Mouse (Mus musculus): ENCODE measurements around the gene Samd1. TPM values are rescaled to one million over a fixed set of nuclear protein-coding genes. Genes with fewer than 3 reads are reported as not detected.

Samd1 gene
- polyA plus RNA-seq, 1 experiment from 2014 or later = 6.7 TPM

DNA sequence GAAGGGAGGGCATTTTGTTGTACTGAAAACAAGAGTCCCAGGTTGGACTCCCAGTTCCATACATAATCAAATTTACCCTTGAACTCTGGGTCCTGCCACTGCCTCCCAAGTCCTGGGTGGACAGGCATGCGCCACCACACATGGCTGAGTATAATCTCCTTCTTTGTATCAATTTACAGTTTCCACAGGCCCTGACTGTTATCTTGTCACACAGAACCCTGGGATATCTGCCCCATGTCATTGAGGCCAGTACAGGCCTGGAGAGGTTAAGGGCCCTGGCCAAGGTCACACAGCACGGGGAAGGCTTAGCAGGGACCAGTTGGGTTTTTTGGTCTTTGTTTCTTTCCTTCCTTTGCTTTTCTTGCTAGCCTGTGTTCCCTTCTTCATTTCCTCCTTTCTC lies 5.0 kb upstream of the Samd1 start:
- peaks cover 30% of the 10 kb centered on the region for H3K36me3 ChIP-seq (ENCODE audit: insufficient read depth, low read length)
- H3K4me2 ChIP-seq (ENCODE audit: low read length) = no peak overlapping the region
- no peak overlapping the region for H3K27ac ChIP-seq
- H3K27me3 ChIP-seq (ENCODE audit: insufficient read depth, low read length) = no peaks in the 10 kb centered on the region
- no peak for TF ChIP-seq CTCF (IDR thresholded peaks at IDR 0.05; ENCODE audit: low read depth)
- H3K4me1 ChIP-seq (replicated peaks; ENCODE audit: insufficient read depth, low read length) = no peaks in the 10 kb centered on the region
- no peak overlapping the region for H3K9ac ChIP-seq (ENCODE audit: low read depth, low read length)
- no peaks in the 10 kb centered on the region for H3K9me3 ChIP-seq (replicated peaks; ENCODE audit: low read length)
- ATAC-seq (replicated peaks; ENCODE audit: low FRiP score, low read depth) (no peak), DNase-seq (ENCODE audit: low spot score) (no peak)
- 67% methylated on average over 2 of the region's 2 CpGs for WGBS
- H3K4me3 ChIP-seq (replicated peaks; ENCODE audit: low read depth, low read length) = no peak overlapping the region

- TF ChIP-seq CTCF (IDR thresholded peaks at IDR 0.05; ENCODE audit: low read depth) = no peak
- Histone ChIP-seq H3K27ac (no peak overlapping the region), H3K9me3 (replicated peaks; ENCODE audit: low read length) (no peaks in the 10 kb centered on the region), H3K9ac (ENCODE audit: low read depth, low read length) (no peak overlapping the region), H3K36me3 (ENCODE audit: insufficient read depth, low read length) (peaks cover 28% of the 10 kb centered on the region; the same call in 1 of the 2 replicates), H3K4me1 (replicated peaks; ENCODE audit: insufficient read depth, low read length) (peaks cover 8% of the 10 kb centered on the region; the same call in 1 of the 2 replicates), H3K4me3 (replicated peaks; ENCODE audit: low read depth, low read length) (no peak overlapping the region), H3K27me3 (ENCODE audit: insufficient read depth, low read length) (no peaks in the 10 kb centered on the region), H3K4me2 (ENCODE audit: low read length) (no peak overlapping the region)
- no peak for ATAC-seq (replicated peaks; ENCODE audit: low FRiP score, low read depth)
- DNase-seq (ENCODE audit: low spot score) = no peak
- 92% methylated on average over 3 of the region's 3 CpGs for WGBS
Measured at GRCm38 (mm10) chr8:83994030-83994429, 3.4 kb upstream of the Samd1 start.

GRCm38 (mm10) chr8:83995973-83996372 lies 1.5 kb upstream of the Samd1 start:
- 19% methylated on average over 12 of the region's 12 CpGs for WGBS
- peak overlapping the region; percentile 75; the same call in 1 of the 2 replicates for H3K4me3 ChIP-seq (replicated peaks; ENCODE audit: low read depth, low read length)
- H3K4me1 ChIP-seq (replicated peaks; ENCODE audit: insufficient read depth, low read length) = peaks cover 14% of the 10 kb centered on the region
- peaks cover 10% of the 10 kb centered on the region; the same call in 1 of the 2 replicates for H3K36me3 ChIP-seq (ENCODE audit: insufficient read depth, low read length)
- no peak overlapping the region for H3K27ac ChIP-seq
- H3K9me3 ChIP-seq (replicated peaks; ENCODE audit: low read length) = no peaks in the 10 kb centered on the region
- H3K9ac ChIP-seq (ENCODE audit: low read depth, low read length) = no peak overlapping the region
- DNase-seq (ENCODE audit: low spot score) = no peak
- H3K27me3 ChIP-seq (ENCODE audit: insufficient read depth, low read length) = no peaks in the 10 kb centered on the region
- peak overlapping the region; percentile 90 for H3K4me2 ChIP-seq (ENCODE audit: low read length)
- TF ChIP-seq CTCF (IDR thresholded peaks at IDR 0.05; ENCODE audit: low read depth) = no peak
- no peak for ATAC-seq (replicated peaks; ENCODE audit: low FRiP score, low read depth)

DNA sequence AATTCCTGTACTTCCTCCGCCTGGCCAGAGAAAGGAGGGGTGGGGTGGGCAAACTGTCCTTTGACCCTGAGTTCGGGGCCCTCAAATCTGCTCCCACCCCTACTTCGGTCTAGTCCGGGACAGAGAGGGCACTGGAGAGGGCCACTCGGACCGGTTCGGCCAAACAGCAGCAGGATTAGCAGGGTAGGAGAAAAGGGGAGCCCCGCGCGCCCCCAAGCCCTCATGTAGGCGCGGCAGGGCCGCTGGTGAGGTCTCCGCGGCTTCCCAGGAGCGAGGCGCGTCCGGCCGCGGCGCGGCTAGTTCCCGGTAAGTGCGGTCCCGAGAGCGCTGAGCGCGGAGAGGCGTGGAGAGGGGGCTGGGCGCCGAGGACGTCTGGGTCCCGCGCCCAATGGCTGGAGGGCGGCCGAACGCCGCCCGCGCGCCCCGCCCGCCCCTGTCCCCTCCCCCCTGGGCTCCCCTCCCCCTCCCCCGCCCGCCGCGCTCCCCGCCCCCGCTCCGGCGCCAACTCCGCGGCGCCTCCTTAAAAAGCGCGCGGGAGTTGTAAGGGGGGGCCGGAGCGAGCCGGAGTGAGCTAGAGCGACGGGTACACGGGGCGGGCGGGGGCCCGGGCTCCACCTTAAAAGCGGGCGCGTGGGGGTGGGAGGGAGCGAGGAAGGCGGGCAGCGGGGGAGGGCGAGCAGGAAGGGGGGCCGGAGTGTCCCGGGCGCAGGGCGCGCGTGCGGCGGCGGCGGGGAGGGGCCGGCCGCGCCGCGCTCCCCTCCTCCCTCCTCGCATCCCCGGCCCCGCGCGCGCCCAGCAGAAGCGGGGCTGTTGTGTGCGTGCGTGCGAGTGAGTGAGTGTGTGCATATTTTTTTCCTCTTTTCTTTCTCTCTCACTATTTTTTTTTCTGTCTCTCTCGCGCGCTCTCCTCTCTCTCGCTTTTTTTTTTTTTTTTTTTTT lies 636 bp upstream of the Samd1 start:
- no peaks in the 10 kb centered on the region for H3K9me3 ChIP-seq (replicated peaks; ENCODE audit: low read length)
- peak overlapping the region; percentile 75 for H3K4me3 ChIP-seq (replicated peaks; ENCODE audit: low read depth, low read length)
- H3K36me3 ChIP-seq (ENCODE audit: insufficient read depth, low read length) = peaks cover 9% of the 10 kb centered on the region; the same call in 1 of the 2 replicates
- no peaks in the 10 kb centered on the region for H3K27me3 ChIP-seq (ENCODE audit: insufficient read depth, low read length)
- peaks cover 14% of the 10 kb centered on the region for H3K4me1 ChIP-seq (replicated peaks; ENCODE audit: insufficient read depth, low read length)
- under 1% methylated on average over 61 of the region's 103 CpGs for WGBS
- DNase-seq (ENCODE audit: low spot score) (peak; percentile 90), ATAC-seq (replicated peaks; ENCODE audit: low FRiP score, low read depth) (peak; percentile 78)
- H3K27ac ChIP-seq = peak overlapping the region; percentile 94
- peak overlapping the region; percentile 90 for H3K4me2 ChIP-seq (ENCODE audit: low read length)
- H3K9ac ChIP-seq (ENCODE audit: low read depth, low read length) = peak overlapping the region; percentile 76
- no peak for TF ChIP-seq CTCF (IDR thresholded peaks at IDR 0.05; ENCODE audit: low read depth)

DNA sequence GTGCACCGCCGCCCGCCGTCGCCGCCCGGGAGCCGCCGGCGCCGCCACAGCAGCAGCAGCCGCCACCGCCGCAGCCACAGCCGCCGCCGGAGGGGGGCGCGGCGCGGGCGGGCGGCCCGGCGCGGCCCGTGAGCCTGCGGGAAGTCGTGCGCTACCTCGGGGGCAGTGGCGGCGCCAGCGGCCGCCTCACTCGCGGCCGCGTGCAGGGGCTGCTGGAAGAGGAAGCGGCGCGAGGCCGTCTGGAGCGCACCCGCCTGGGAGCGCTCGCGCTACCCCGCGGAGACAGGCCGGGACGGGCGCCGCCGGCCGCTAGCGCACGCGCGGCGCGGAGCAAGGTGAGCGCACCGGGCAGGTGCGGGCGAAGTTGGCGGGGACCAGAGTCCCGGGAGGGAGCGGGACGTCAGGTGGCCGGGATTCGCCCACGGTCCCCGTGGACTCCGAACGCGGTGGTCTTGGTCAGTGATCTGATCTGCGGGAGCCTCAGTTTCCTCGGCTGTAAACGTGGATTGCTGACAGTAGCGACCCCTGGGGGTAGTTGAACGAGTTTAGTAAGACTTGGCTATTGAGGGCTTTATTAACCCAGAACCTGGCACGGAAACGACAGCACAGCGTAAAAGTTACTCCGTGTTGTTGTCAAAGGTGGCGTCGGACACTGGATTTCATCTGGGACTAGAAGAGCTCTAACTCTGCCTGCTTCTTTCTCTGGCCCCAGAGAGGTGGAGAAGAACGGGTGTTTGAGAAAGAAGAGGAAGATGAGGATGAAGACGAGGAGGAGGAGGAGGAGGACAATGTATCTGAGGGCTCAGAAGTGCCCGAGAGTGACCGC lies 972 bp downstream of the Samd1 start:
- H3K27me3 ChIP-seq (ENCODE audit: insufficient read depth, low read length) = no peaks in the 10 kb centered on the region
- peak; percentile 9; the same call in 1 of the 2 replicates for ATAC-seq (replicated peaks; ENCODE audit: low FRiP score, low read depth)
- 1% methylated on average over 62 of the region's 92 CpGs for WGBS
- peak overlapping the region; percentile 90 for H3K4me2 ChIP-seq (ENCODE audit: low read length)
- peak; percentile 80 for DNase-seq (ENCODE audit: low spot score)
- H3K9me3 ChIP-seq (replicated peaks; ENCODE audit: low read length) = no peaks in the 10 kb centered on the region
- peak overlapping the region; percentile 61 for H3K4me3 ChIP-seq (replicated peaks; ENCODE audit: low read depth, low read length)
- peak; percentile 60 for TF ChIP-seq CTCF (IDR thresholded peaks at IDR 0.05; ENCODE audit: low read depth)
- peak overlapping the region; percentile 94 for H3K27ac ChIP-seq
- peaks cover 14% of the 10 kb centered on the region for H3K4me1 ChIP-seq (replicated peaks; ENCODE audit: insufficient read depth, low read length)
- H3K36me3 ChIP-seq (ENCODE audit: insufficient read depth, low read length) = 0 out of 2 replicates have a peak, but pooled peaks cover 8% of the 10 kb centered on the region
- peak overlapping the region; percentile 76 for H3K9ac ChIP-seq (ENCODE audit: low read depth, low read length)

Data from kidney, postnatal 0 days (tissue).